Mouse (Mus musculus) CH12.LX (cell line): ENCODE data around the gene Gsta4. TPM values are rescaled to one million over a fixed set of nuclear protein-coding genes. Genes with fewer than 3 reads are reported as not detected.
"Not testable (repeated sequence)": the region's sequence is repeated elsewhere in the genome, so short reads cannot be mapped to it uniquely, and the experiment has no call there.

Source experiments
- DNase-seq: peaks from one replicate; pipeline ENCODE4 v3.0.0-alpha.2; 2013; ENCODE audit errors: extremely low read depth
- H3K27ac ChIP-seq: 2 replicates; pipeline ENCODE4 v1.5.1; 2012; ENCODE audit warnings: low read depth, mild to moderate bottlenecking, control low read depth, moderate library complexity; ENCODE audit not compliant: insufficient read depth
- H3K27me3 ChIP-seq: replicated peaks from 2 replicates; pipeline ENCODE3; 2012; ENCODE audit warnings: inconsistent platforms
- H3K36me3 ChIP-seq, 2 experiments: replicated peaks in 1 of 2; 2 replicates each; pipeline versions ENCODE3 to v1.6.1; 2012; ENCODE audit warnings: inconsistent platforms in 1 of 2, low read length in 1 of 2, mild to moderate bottlenecking in 1 of 2, mixed read lengths in 1 of 2, moderate library complexity in 1 of 2; ENCODE audit not compliant: control insufficient read depth in 1 of 2, insufficient read depth in 1 of 2
- H3K4me1 ChIP-seq, 2 experiments: 2 replicates each; pipeline ENCODE4 v1.6.1; 2012; ENCODE audit warnings: inconsistent platforms in 1 of 2, moderate library complexity in 1 of 2; ENCODE audit not compliant: insufficient read depth in 2 of 2, control insufficient read depth in 1 of 2
- H3K4me2 ChIP-seq: 2 replicates; pipeline ENCODE4 v1.6.1; 2012; ENCODE audit warnings: low read depth, mild to moderate bottlenecking, control low read depth; ENCODE audit not compliant: poor library complexity, insufficient read depth, severe bottlenecking
- H3K4me3 ChIP-seq, 3 experiments: fragments of 150-350 bp in 1 of 3; sonication (generic) in 1 of 3; replicated peaks in 1 of 3; 2 replicates each; pipeline versions ENCODE3 to v1.5.1; 2011 to 2012; ENCODE audit warnings: low read depth in 2 of 3, low read length in 2 of 3, mild to moderate bottlenecking in 2 of 3, moderate library complexity in 2 of 3, control low read depth in 1 of 3, improper control_type of control experiment in 1 of 3, inconsistent platforms in 1 of 3, mixed read lengths in 1 of 3; ENCODE audit not compliant: poor library complexity in 1 of 3
- H3K79me2 ChIP-seq: replicated peaks from 2 replicates; pipeline ENCODE4 v1.6.1; 2012; ENCODE audit warnings: mild to moderate bottlenecking, moderate library complexity; ENCODE audit not compliant: control insufficient read depth, poor library complexity, insufficient read depth, severe bottlenecking; ENCODE audit errors: extremely low read depth
- H3K9ac ChIP-seq: 2 replicates; pipeline ENCODE4 v1.6.1; 2012; ENCODE audit warnings: low read depth, mild to moderate bottlenecking, control low read depth, moderate library complexity; ENCODE audit not compliant: insufficient read depth
- H3K9me3 ChIP-seq: replicated peaks from 2 replicates; pipeline ENCODE3; 2012; ENCODE audit warnings: low read length, inconsistent platforms, mixed read lengths
- dilution Hi-C: fragments of 300-500 bp; cut with MboI; formaldehyde crosslinking; loops from 2 replicates; pipeline ENCODE4 v1.14.3; 2020; ENCODE audit warnings: low sequenced_read_pairs; ENCODE audit not compliant: extremely low pct_unique_long_range_greater_than_20kb, extremely low pct_ligation_motif_present
- in situ Hi-C: fragments of 300-500 bp; cut with MboI; formaldehyde crosslinking; loops from 3 replicates; pipeline ENCODE4 v1.14.3; 2019; ENCODE audit warnings: low sequenced_read_pairs, low pct_ligation_motif_present, low pct_unique_long_range_greater_than_20kb, mixed read lengths
- polyA plus RNA-seq: library from polyadenylated mRNA; unstranded; fragments of >175 nt; gene quantifications from 2 replicates; pipeline ENCODE4 v1.2.1, GENCODE M21; 2012; ENCODE audit warnings: low read depth; ENCODE audit not compliant: insufficient read length
- total RNA-seq, 2 experiments: library from RNA; depleted of rRNA; stranded (reverse); fragments of 300-350 nt in 1 of 2; fragments of >200 nt in 1 of 2; gene quantifications; 2 replicates each; pipeline ENCODE4 v1.2.3; 2012 to 2014

Gsta4 gene
- total and polyA plus RNA-seq, 3 experiments: 0.47 to 0.85 TPM; not detected in 1

- H3K4me2 ChIP-seq, H3K27ac ChIP-seq, H3K4me1 ChIP-seq, H3K79me2 ChIP-seq, DNase-seq, H3K27me3 ChIP-seq, H3K36me3 ChIP-seq, in situ Hi-C loops, H3K4me3 ChIP-seq, H3K9me3 ChIP-seq, dilution Hi-C loops, H3K9ac ChIP-seq: not testable (repeated sequence)
These were observed 73.3 kb downstream of the Gsta4 start for GRCm38 (mm10) chr9:78255683-78256470.

GRCm38 (mm10) chr9:78256914-78257313, 74.3 kb downstream of the Gsta4 start, which contains the start of gene Gm3776:
Gene Gm3776 (plus strand): TSS chr9:78257129.
- H3K9ac ChIP-seq, H3K4me2 ChIP-seq, in situ Hi-C loops, H3K36me3 ChIP-seq, H3K4me1 ChIP-seq, H3K9me3 ChIP-seq, H3K27ac ChIP-seq, H3K27me3 ChIP-seq, dilution Hi-C loops, H3K4me3 ChIP-seq, DNase-seq, H3K79me2 ChIP-seq: not testable (repeated sequence)

Other genes with a start within 250 kb of the Gsta4 start
- gene Gcm1, start 130.8 kb upstream of the Gsta4 start, total RNA-seq (2012; rRNA removed): not detected in 2 replicates
- gene Gcm1, start 130.8 kb upstream of the Gsta4 start, total RNA-seq (2014; rRNA removed): not detected in 2 replicates
- gene Gcm1, start 130.8 kb upstream of the Gsta4 start, polyA plus RNA-seq: not detected in 2 replicates
- gene Fbxo9, start 73.7 kb upstream of the Gsta4 start, total RNA-seq (2012; rRNA removed): 18.3 and 20.8 TPM in 2 replicates
- 24.2 and 25.5 TPM in 2 replicates for gene Fbxo9, start 73.7 kb upstream of the Gsta4 start, total RNA-seq (2014; rRNA removed)
- gene Fbxo9, start 73.7 kb upstream of the Gsta4 start, polyA plus RNA-seq: 12.7 and 14.3 TPM in 2 replicates
- gene Ick, start 73.6 kb upstream of the Gsta4 start, total RNA-seq (2012; rRNA removed): 3.4 and 4.8 TPM in 2 replicates
- 4.5 and 5.0 TPM in 2 replicates for gene Ick, start 73.6 kb upstream of the Gsta4 start, total RNA-seq (2014; rRNA removed)
- gene Ick, start 73.6 kb upstream of the Gsta4 start, polyA plus RNA-seq: 5.4 and 7.1 TPM in 2 replicates
- gene Gsta1, start 47.9 kb downstream of the Gsta4 start, total RNA-seq (2012; rRNA removed): not detected in 2 replicates
- not detected in 2 replicates for gene Gsta1, start 47.9 kb downstream of the Gsta4 start, total RNA-seq (2014; rRNA removed)
- not detected in 2 replicates for gene Gsta1, start 47.9 kb downstream of the Gsta4 start, polyA plus RNA-seq
- not detected in 2 replicates for gene Gm3776, start 74.4 kb downstream of the Gsta4 start, total RNA-seq (2012; rRNA removed)
- gene Gm3776, start 74.4 kb downstream of the Gsta4 start, total RNA-seq (2014; rRNA removed): not detected in 2 replicates
- not detected in 2 replicates for gene Gm3776, start 74.4 kb downstream of the Gsta4 start, polyA plus RNA-seq
- gene Gm10639, start 107.1 kb downstream of the Gsta4 start, total RNA-seq (2012; rRNA removed): not detected in 2 replicates
- not detected in 2 replicates for gene Gm10639, start 107.1 kb downstream of the Gsta4 start, total RNA-seq (2014; rRNA removed)
- gene Gm10639, start 107.1 kb downstream of the Gsta4 start, polyA plus RNA-seq: not detected in 2 replicates
- not detected in 2 replicates for gene Omt2a, start 132.0 kb downstream of the Gsta4 start, total RNA-seq (2012; rRNA removed)
- not detected in 2 replicates for gene Omt2a, start 132.0 kb downstream of the Gsta4 start, total RNA-seq (2014; rRNA removed)
- not detected in 2 replicates for gene Omt2a, start 132.0 kb downstream of the Gsta4 start, polyA plus RNA-seq
- not detected in 2 replicates for gene Omt2b, start 144.8 kb downstream of the Gsta4 start, total RNA-seq (2012; rRNA removed)
- not detected in 2 replicates for gene Omt2b, start 144.8 kb downstream of the Gsta4 start, total RNA-seq (2014; rRNA removed)
- gene Omt2b, start 144.8 kb downstream of the Gsta4 start, polyA plus RNA-seq: not detected in 2 replicates
- not detected in 2 replicates for gene Gsta2, start 173.0 kb downstream of the Gsta4 start, total RNA-seq (2012; rRNA removed)
- gene Gsta2, start 173.0 kb downstream of the Gsta4 start, total RNA-seq (2014; rRNA removed): not detected in 2 replicates
- not detected in 2 replicates for gene Gsta2, start 173.0 kb downstream of the Gsta4 start, polyA plus RNA-seq
- not detected in 2 replicates for gene Dppa5a, start 185.4 kb downstream of the Gsta4 start, total RNA-seq (2012; rRNA removed)
- not detected in 2 replicates for gene Dppa5a, start 185.4 kb downstream of the Gsta4 start, total RNA-seq (2014; rRNA removed)
- not detected in 2 replicates for gene Dppa5a, start 185.4 kb downstream of the Gsta4 start, polyA plus RNA-seq
- not detected in 2 replicates for gene Ooep, start 196.0 kb downstream of the Gsta4 start, total RNA-seq (2012; rRNA removed)
- not detected in 2 replicates for gene Ooep, start 196.0 kb downstream of the Gsta4 start, total RNA-seq (2014; rRNA removed)
- gene Ooep, start 196.0 kb downstream of the Gsta4 start, polyA plus RNA-seq: not detected in 2 replicates
- not detected in 2 replicates for gene Ddx43, start 213.0 kb downstream of the Gsta4 start, total RNA-seq (2012; rRNA removed)
- gene Ddx43, start 213.0 kb downstream of the Gsta4 start, total RNA-seq (2014; rRNA removed): not detected in 2 replicates
- not detected in 2 replicates for gene Ddx43, start 213.0 kb downstream of the Gsta4 start, polyA plus RNA-seq